Comparison of ENCODE assay signal across 9 mouse cellular contexts in the genomic region with DNA sequence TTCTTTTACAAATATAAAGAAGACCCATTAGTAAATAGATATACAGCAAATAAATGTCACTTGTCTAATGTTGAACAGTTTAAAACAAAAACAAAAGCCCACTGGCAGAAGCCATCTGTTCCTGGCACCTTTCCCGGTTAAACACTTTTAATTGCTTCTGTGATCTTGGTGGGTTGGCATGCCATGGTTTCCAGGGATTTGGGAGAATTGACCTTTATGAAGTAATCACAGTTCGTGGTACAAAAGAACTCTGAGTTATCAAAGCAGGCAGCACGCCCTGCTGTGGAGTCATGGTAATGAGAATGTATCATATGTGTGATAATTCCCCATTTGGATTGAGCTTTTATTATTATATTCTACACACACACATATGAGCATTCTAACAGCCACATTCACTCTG.
DNase-seq lines count a peak whose midpoint lies in the region.
"Had no signal": no experiment of that assay in that cellular context is flagged by ENCODE, and none has a peak within 500 bp of the region (broad histone marks: within the 10 kb centered on the region; RNA-seq: fewer than 3 reads in every experiment).

No protein-coding gene starts in this region.

- DNase-seq in right cerebral cortex, adult 2 months (ENCODE audit: low spot score in 2 of 2) = peak; percentile 29 to 34
- no peak for DNase-seq in right cerebral cortex, postnatal 4 days
- peak; percentile 69 to 76 for DNase-seq in cerebellum, postnatal 10 days
- peak; percentile 69 to 88 for DNase-seq in layer of hippocampus, adult 18-20 months (ENCODE audit: low spot score in 2 of 2)
- no peak for DNase-seq in lung, postnatal 36 days
- no peak for DNase-seq in ovary, postnatal 10 days (ENCODE audit: low spot score)
- no peak for DNase-seq in adrenal gland, adult 18-20 months (ENCODE audit: low spot score in 2 of 2)
- DNase-seq: embryo, embryonic 11 days; liver, embryonic 13.5 days had no signal

Comparison
In these comparisons a context has a peak if more than half of its experiments do, and no peak if none do; other contexts are left out.
1. DNase-seq: peak in right cerebral cortex, adult 2 months (2 of 2), cerebellum, postnatal 10 days (2 of 2) and layer of hippocampus, adult 18-20 months (2 of 2); none in right cerebral cortex, postnatal 4 days (single experiment), lung, postnatal 36 days (single experiment), ovary, postnatal 10 days (single experiment) and adrenal gland, adult 18-20 months (0 of 2).